Mouse (Mus musculus) brain, embryonic 14.5 days (tissue): ENCODE data around the gene Nudt19.

Experiments
- CTCF ChIP-seq: fragments of 200-500 bp; IDR thresholded peaks from 2 replicates; pipeline ENCODE4 v1.5.1; 2012; ENCODE audit warnings: inconsistent platforms, mild to moderate bottlenecking, moderate library complexity, borderline replicate concordance; ENCODE audit not compliant: insufficient read depth, insufficient read length; ENCODE audit errors: extremely low read depth
- POLR2A ChIP-seq: fragments of 200-500 bp; IDR thresholded peaks from 2 replicates; pipeline ENCODE4 v1.6.1; 2012; ENCODE audit warnings: mild to moderate bottlenecking, inconsistent platforms, borderline replicate concordance; ENCODE audit not compliant: poor library complexity, insufficient read depth, insufficient read length, severe bottlenecking; ENCODE audit errors: extremely low read depth

GRCm38 (mm10) chr7:35584786-35585190 is 28.7 kb upstream of the Nudt19 start:
- TF ChIP-seq POLR2A = no peak
- TF ChIP-seq CTCF = no peak
